Comparison of ENCODE assay signal across 20 mouse cellular contexts in the genomic region with DNA sequence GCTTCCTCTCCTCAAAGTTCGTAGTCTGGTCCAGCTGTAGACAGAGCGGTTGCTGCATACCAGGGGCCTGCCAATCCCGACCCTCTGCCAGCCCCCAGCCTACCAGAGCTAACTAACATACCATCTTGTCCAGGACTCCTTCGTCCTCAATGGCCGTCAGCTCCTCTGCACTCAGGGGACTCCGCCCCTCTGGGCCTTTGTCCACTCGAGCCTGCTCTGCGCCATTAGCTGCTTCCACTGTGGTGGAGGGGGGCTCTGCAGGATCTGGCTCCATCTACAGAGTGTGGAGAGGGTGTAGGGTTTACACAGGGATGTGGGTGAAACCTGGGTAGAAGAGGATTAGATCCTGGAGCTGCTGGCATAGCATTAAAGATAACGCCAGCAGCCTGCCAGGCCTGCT. TPM values are rescaled to one million over a fixed set of nuclear protein-coding genes. Genes with fewer than 3 reads are reported as not detected.
DNase-seq lines count a peak whose midpoint lies in the region; ATAC-seq and TF ChIP-seq lines count a peak whose summit lies in the region.
"Had no signal": no experiment of that assay in that cellular context is flagged by ENCODE, and none has a peak within 500 bp of the region (broad histone marks: within the 10 kb centered on the region; RNA-seq: fewer than 3 reads in every experiment).

No protein-coding gene starts in this region.

- H3K27ac ChIP-seq in gastrocnemius, adult 2 months: peak overlapping the region; percentile 91
- H3K27ac ChIP-seq in heart, postnatal 0 days (ENCODE audit: low read depth): 0 out of 2 replicates have a peak overlapping the region, but pooled peaks have one; percentile 89
- H3K27ac ChIP-seq in limb, embryonic 14.5 days (replicated peaks; ENCODE audit: low read depth, low read length): no peak overlapping the region
- H3K27ac ChIP-seq in limb, embryonic 10.5 days: no peak overlapping the region
- H3K27ac ChIP-seq: embryonic facial prominence, embryonic 12.5 days; forebrain, embryonic 15.5 days; heart, embryonic 15.5 days; hindbrain, embryonic 13.5 days; kidney, embryonic 15.5 days had no signal

- no peak for TF ChIP-seq EP300 in heart, postnatal 0 days (IDR thresholded peaks at IDR 0.05; ENCODE audit: low read depth)

- peak overlapping the region; percentile 54; the same call in 1 of the 2 replicates for H3K4me2 ChIP-seq in heart, postnatal 0 days (ENCODE audit: low read depth, low read length)
- no peak overlapping the region for H3K4me2 ChIP-seq in limb, embryonic 14.5 days (replicated peaks; ENCODE audit: low read depth, low read length, severe bottlenecking)
- H3K4me2 ChIP-seq: embryonic facial prominence, embryonic 12.5 days; forebrain, embryonic 15.5 days; hindbrain, embryonic 13.5 days; kidney, embryonic 15.5 days had no signal

- H3K4me1 ChIP-seq in heart, postnatal 0 days (ENCODE audit: control insufficient read depth, insufficient read depth): peaks cover 19% of the 10 kb centered on the region; the same call in 1 of the 2 replicates
- H3K4me1 ChIP-seq in limb, embryonic 14.5 days (ENCODE audit: control insufficient read depth, insufficient read depth, low read length): no peaks in the 10 kb centered on the region
- H3K4me1 ChIP-seq in limb, embryonic 10.5 days: no peaks in the 10 kb centered on the region
- H3K4me1 ChIP-seq: embryonic facial prominence, embryonic 12.5 days; forebrain, embryonic 15.5 days; hindbrain, embryonic 13.5 days had no signal

- intact Hi-C loops in gastrocnemius, adult 2 months (cut with DNase I): no loop called here
- intact Hi-C loops in gastrocnemius, postnatal 36 days (cut with DNase I): no loop called here

- peaks cover 99% of the 10 kb centered on the region for H3K36me3 ChIP-seq in heart, postnatal 0 days (replicated peaks; ENCODE audit: control insufficient read depth, insufficient read depth, low read length)
- peaks cover 98% of the 10 kb centered on the region for H3K36me3 ChIP-seq in limb, embryonic 14.5 days (ENCODE audit: control insufficient read depth, insufficient read depth, low read length)
- H3K36me3 ChIP-seq in limb, embryonic 10.5 days: peaks cover 98% of the 10 kb centered on the region
- H3K36me3 ChIP-seq: forebrain, embryonic 15.5 days had no signal

- no peak overlapping the region for H3K9ac ChIP-seq in heart, postnatal 0 days (replicated peaks; ENCODE audit: low read depth, low read length)
- H3K9ac ChIP-seq in limb, embryonic 14.5 days (ENCODE audit: low read depth, low read length, severe bottlenecking): no peak overlapping the region
- H3K9ac ChIP-seq: embryonic facial prominence, embryonic 12.5 days; forebrain, embryonic 15.5 days; heart, embryonic 15.5 days; hindbrain, embryonic 13.5 days; kidney, embryonic 15.5 days had no signal

- peak; percentile 64 for DNase-seq in gastrocnemius, adult 2 months
- no peak for DNase-seq in gastrocnemius, postnatal 36 days
- no peak for DNase-seq in heart, postnatal 0 days (ENCODE audit: low spot score)
- no peak for DNase-seq in heart, adult 8-10 months (ENCODE audit: low spot score)
- no peak for DNase-seq in limb, embryonic 14.5 days (ENCODE audit: low spot score)
- no peak for DNase-seq in limb, embryonic 10.5 days (ENCODE audit: low spot score)
- no peak for DNase-seq in frontal cortex, postnatal 36 days (ENCODE audit: low spot score in 2 of 2)
- DNase-seq: adrenal gland, adult 8-10 months; adrenal gland, postnatal 36 days; kidney, adult 2 months had no signal

- TF ChIP-seq CTCF in gastrocnemius, adult 2 months (IDR thresholded peaks at IDR 0.05): no peak
- no peak for TF ChIP-seq CTCF in heart, postnatal 0 days (IDR thresholded peaks at IDR 0.05; ENCODE audit: low read depth)

- no peaks in the 10 kb centered on the region for H3K27me3 ChIP-seq in heart, postnatal 0 days (ENCODE audit: control insufficient read depth, insufficient read depth, low read length)
- no peaks in the 10 kb centered on the region for H3K27me3 ChIP-seq in limb, embryonic 14.5 days (ENCODE audit: control insufficient read depth, insufficient read depth, low read length)
- no peaks in the 10 kb centered on the region for H3K27me3 ChIP-seq in limb, embryonic 10.5 days (ENCODE audit: low read depth, poor library complexity, severe bottlenecking)
- H3K27me3 ChIP-seq: embryonic facial prominence, embryonic 12.5 days; forebrain, embryonic 15.5 days; heart, embryonic 15.5 days; hindbrain, embryonic 13.5 days; kidney, embryonic 15.5 days had no signal

- TF ChIP-seq POLR2A in limb, embryonic 14.5 days (IDR thresholded peaks at IDR 0.05; ENCODE audit: borderline replicate concordance, extremely low read depth, insufficient read depth, insufficient read length): no peak

- WGBS in heart, postnatal 0 days: 74% methylated on average over 9 of the region's 9 CpGs
- WGBS in limb, embryonic 14.5 days: 79% methylated on average over 9 of the region's 9 CpGs
- 88% methylated on average over 9 of the region's 9 CpGs for WGBS in limb, embryonic 10.5 days

- H3K4me3 ChIP-seq in gastrocnemius, adult 2 months: peak overlapping the region; percentile 75
- no peak overlapping the region for H3K4me3 ChIP-seq in heart, postnatal 0 days (ENCODE audit: low read depth, low read length)
- H3K4me3 ChIP-seq in limb, embryonic 14.5 days (replicated peaks; ENCODE audit: low read length): no peak overlapping the region
- H3K4me3 ChIP-seq in limb, embryonic 10.5 days: no peak overlapping the region
- H3K4me3 ChIP-seq: embryonic facial prominence, embryonic 12.5 days; forebrain, embryonic 15.5 days; heart, embryonic 15.5 days; hindbrain, embryonic 13.5 days; kidney, embryonic 15.5 days had no signal

- H3K9me3 ChIP-seq in heart, postnatal 0 days (replicated peaks; ENCODE audit: control insufficient read depth, low read length): no peaks in the 10 kb centered on the region
- no peaks in the 10 kb centered on the region for H3K9me3 ChIP-seq in limb, embryonic 14.5 days (ENCODE audit: control insufficient read depth, low read length)
- H3K9me3 ChIP-seq in limb, embryonic 10.5 days (replicated peaks): no peaks in the 10 kb centered on the region
- H3K9me3 ChIP-seq: embryonic facial prominence, embryonic 12.5 days; forebrain, embryonic 15.5 days; heart, embryonic 15.5 days; hindbrain, embryonic 13.5 days; kidney, embryonic 15.5 days had no signal

- no peak for ATAC-seq in heart, postnatal 0 days (ENCODE audit: insufficient read depth, low read depth)
- 0 out of 2 replicates have a peak, but pooled peaks have one; percentile 5 for ATAC-seq in limb, embryonic 14.5 days (ENCODE audit: low FRiP score, low read depth)
- ATAC-seq: forebrain, embryonic 15.5 days; intestine, embryonic 16.5 days had no signal

RNA-seq across cellular contexts. Expression of a gene that starts 11.7 kb away (rescaled TPM):
- total RNA-seq in gastrocnemius, adult 2 months (2021): 10 to 100 TPM; 11.6 to 17.5 TPM
- total RNA-seq in gastrocnemius, postnatal 36 days (2021): 10 to 100 TPM; 13.2 to 14.9 TPM
- total RNA-seq in heart, postnatal 0 days (2014; rRNA removed; ENCODE audit: low replicate concordance): 147 and 156 TPM in 2 replicates
- 129 and 130 TPM in 2 replicates for polyA plus RNA-seq in heart, postnatal 0 days (2015; fragmentation: Nextera tagmentation; extraction: Ambion mirVana)
- 10 to 100 TPM; 33.5 to 51.0 (median 41.9) TPM for total RNA-seq in heart, adult 8-10 months (2022)
- 201 and 256 TPM in 2 replicates for polyA plus RNA-seq in limb, embryonic 14.5 days (2012; rRNA removed)
- 191 and 214 TPM in 2 replicates for polyA plus RNA-seq in limb, embryonic 14.5 days (2014; fragmentation: Nextera tagmentation; extraction: Ambion mirVana)
- polyA plus RNA-seq in limb, embryonic 10.5 days (2016; fragmentation: Nextera tagmentation; extraction: Ambion mirVana): 24.4 and 35.0 TPM in 2 replicates

RNA-seq across cellular contexts. Expression of a gene that starts 14.2 kb away (rescaled TPM):
- 100 to 1,000 TPM in 1 of 2 experiments, 10 to 100 TPM in 1; 70.3 to 119 TPM for total RNA-seq in gastrocnemius, adult 2 months (2021)
- total RNA-seq in gastrocnemius, postnatal 36 days (2021): 10 to 100 TPM; 71.9 to 78.7 TPM
- total RNA-seq in heart, postnatal 0 days (2014; rRNA removed; ENCODE audit: low replicate concordance): 74.5 and 94.2 TPM in 2 replicates
- 86.3 and 104 TPM in 2 replicates for polyA plus RNA-seq in heart, postnatal 0 days (2015; fragmentation: Nextera tagmentation; extraction: Ambion mirVana)
- total RNA-seq in heart, adult 8-10 months (2022): 100 to 1,000 TPM; 128 to 185 (median 149) TPM
- polyA plus RNA-seq in limb, embryonic 14.5 days (2012; rRNA removed): 59.0 and 64.7 TPM in 2 replicates
- polyA plus RNA-seq in limb, embryonic 14.5 days (2014; fragmentation: Nextera tagmentation; extraction: Ambion mirVana): 71.8 and 79.6 TPM in 2 replicates
- 43.0 and 52.8 TPM in 2 replicates for polyA plus RNA-seq in limb, embryonic 10.5 days (2016; fragmentation: Nextera tagmentation; extraction: Ambion mirVana)

RNA-seq across cellular contexts. Expression of a gene that starts 21.6 kb away (rescaled TPM):
- total RNA-seq in gastrocnemius, adult 2 months (2021): 1 to 10 TPM; 2.3 to 5.7 TPM
- total RNA-seq in gastrocnemius, postnatal 36 days (2021): 1 to 10 TPM; 3.4 to 4.1 TPM
- total RNA-seq in heart, postnatal 0 days (2014; rRNA removed; ENCODE audit: low replicate concordance): 7.1 and 9.4 TPM in 2 replicates
- 12.4 and 12.8 TPM in 2 replicates for polyA plus RNA-seq in heart, postnatal 0 days (2015; fragmentation: Nextera tagmentation; extraction: Ambion mirVana)
- 10 to 100 TPM; 19.9 to 24.1 (median 22.7) TPM for total RNA-seq in heart, adult 8-10 months (2022)
- polyA plus RNA-seq in limb, embryonic 14.5 days (2012; rRNA removed): 0.23 and 0.40 TPM in 2 replicates
- polyA plus RNA-seq in limb, embryonic 14.5 days (2014; fragmentation: Nextera tagmentation; extraction: Ambion mirVana): 0.18 and 0.43 TPM in 2 replicates
- polyA plus RNA-seq in limb, embryonic 10.5 days (2016; fragmentation: Nextera tagmentation; extraction: Ambion mirVana): 0.06 and 0.09 TPM in 2 replicates
- total RNA-seq: hematopoietic stem cell, adult 5-6 weeks had no signal

RNA-seq across cellular contexts. Expression of a gene that starts 38.1 kb away (rescaled TPM):
- not detected for total RNA-seq in gastrocnemius, adult 2 months (2021)
- under 1 TPM in 1 of 2 experiments, not detected in 1; 0.10 TPM for total RNA-seq in gastrocnemius, postnatal 36 days (2021)
- 0.08 and 0.19 TPM in 2 replicates for total RNA-seq in heart, postnatal 0 days (2014; rRNA removed; ENCODE audit: low replicate concordance)
- 0.10 and 0.11 TPM in 2 replicates for polyA plus RNA-seq in heart, postnatal 0 days (2015; fragmentation: Nextera tagmentation; extraction: Ambion mirVana)
- under 1 TPM in 2 of 4 experiments, not detected in 2; 0.14 to 0.16 TPM for total RNA-seq in heart, adult 8-10 months (2022)
- polyA plus RNA-seq in limb, embryonic 14.5 days (2012; rRNA removed): 0.99 and 1.4 TPM in 2 replicates
- 0.23 and 0.40 TPM in 2 replicates for polyA plus RNA-seq in limb, embryonic 14.5 days (2014; fragmentation: Nextera tagmentation; extraction: Ambion mirVana)
- 1.2 and 1.5 TPM in 2 replicates for polyA plus RNA-seq in limb, embryonic 10.5 days (2016; fragmentation: Nextera tagmentation; extraction: Ambion mirVana)
- total RNA-seq: ES-E14; gastrocnemius, adult 18-20 months; gastrocnemius, postnatal 25 days; hematopoietic stem cell, adult 5-6 weeks had no signal

Comparison
In these comparisons a context has a peak if more than half of its experiments do, and no peak if none do; other contexts are left out.
1. H3K27ac ChIP-seq: peak in gastrocnemius, adult 2 months (single experiment) and heart, postnatal 0 days (single experiment); none in limb, embryonic 14.5 days (single experiment) and limb, embryonic 10.5 days (single experiment).